Mouse (Mus musculus): ENCODE data around the gene Tmem132c. TPM values are rescaled to one million over a fixed set of nuclear protein-coding genes. Genes with fewer than 3 reads are reported as not detected.

Tmem132c gene
- total RNA-seq, 2 experiments from 2014 or later: 1.5 to 2.4 TPM

GRCm38 (mm10) chr5:127282539-127283123 is 41.0 kb downstream of the Tmem132c start:
- DNase-seq (ENCODE audit: low spot score in 2 of 2): no peak

GRCm38 (mm10) chr5:127286886-127287285 is 45.3 kb downstream of the Tmem132c start:
- no peak for DNase-seq (ENCODE audit: low spot score in 2 of 2)

GRCm38 (mm10) chr5:127289659-127290058 is 48.1 kb downstream of the Tmem132c start:
- no peak for DNase-seq (ENCODE audit: low spot score in 2 of 2)

GRCm38 (mm10) chr5:127290461-127291250 is 49.0 kb downstream of the Tmem132c start:
- peak in 1 of 2 experiments; percentile 27 for DNase-seq (ENCODE audit: low spot score in 2 of 2)

- DNase-seq (ENCODE audit: low spot score in 2 of 2): no peak
These were observed 50.0 kb downstream of the Tmem132c start for GRCm38 (mm10) chr5:127291581-127291980.

GRCm38 (mm10) chr5:127293698-127294097 is 52.1 kb downstream of the Tmem132c start:
- DNase-seq (ENCODE audit: low spot score in 2 of 2): no peak

- DNase-seq (ENCODE audit: low spot score in 2 of 2): no peak
These were observed 55.9 kb downstream of the Tmem132c start for GRCm38 (mm10) chr5:127297461-127297860.

- DNase-seq (ENCODE audit: low spot score in 2 of 2): no peak
These were observed 56.5 kb downstream of the Tmem132c start for GRCm38 (mm10) chr5:127298060-127298459.

- no peak for DNase-seq (ENCODE audit: low spot score in 2 of 2)
These were observed 57.4 kb downstream of the Tmem132c start for GRCm38 (mm10) chr5:127299010-127299409.

GRCm38 (mm10) chr5:127300597-127301254 is 59.1 kb downstream of the Tmem132c start:
- peak in 1 of 2 experiments; percentile 41 for DNase-seq (ENCODE audit: low spot score in 2 of 2)

- no peak for DNase-seq (ENCODE audit: low spot score in 2 of 2)
These were observed 63.7 kb downstream of the Tmem132c start for GRCm38 (mm10) chr5:127305312-127305711.

- no peak for DNase-seq (ENCODE audit: low spot score in 2 of 2)
These were observed 64.1 kb downstream of the Tmem132c start for GRCm38 (mm10) chr5:127305719-127306118.

- DNase-seq (ENCODE audit: low spot score in 2 of 2): no peak
These were observed 65.1 kb downstream of the Tmem132c start for GRCm38 (mm10) chr5:127306726-127307125.

GRCm38 (mm10) chr5:127310318-127311004 is 68.9 kb downstream of the Tmem132c start:
- DNase-seq (ENCODE audit: low spot score in 2 of 2): no peak

- no peak for DNase-seq (ENCODE audit: low spot score in 2 of 2)
These were observed 69.4 kb downstream of the Tmem132c start for GRCm38 (mm10) chr5:127311005-127311331.

GRCm38 (mm10) chr5:127313634-127314033 is 72.0 kb downstream of the Tmem132c start:
- no peak for DNase-seq (ENCODE audit: low spot score in 2 of 2)

GRCm38 (mm10) chr5:127319096-127319779 is 77.6 kb downstream of the Tmem132c start:
- no peak for DNase-seq (ENCODE audit: low spot score in 2 of 2)

- no peak for DNase-seq (ENCODE audit: low spot score in 2 of 2)
These were observed 83.0 kb downstream of the Tmem132c start for GRCm38 (mm10) chr5:127324645-127325044.

GRCm38 (mm10) chr5:127336048-127336907 is 94.7 kb downstream of the Tmem132c start:
- DNase-seq (ENCODE audit: low spot score in 2 of 2): peak in 1 of 2 experiments; percentile 28

GRCm38 (mm10) chr5:127336908-127337265 is 95.3 kb downstream of the Tmem132c start:
- DNase-seq (ENCODE audit: low spot score in 2 of 2): no peak

Data from gastrocnemius, postnatal 4 days (tissue).